Mouse (Mus musculus): ENCODE results near the gene Cnr2. TPM values are rescaled to one million over a fixed set of nuclear protein-coding genes. Genes with fewer than 3 reads are reported as not detected.

Cnr2 gene
- polyA plus RNA-seq, 1 experiment from 2014 or later = 0.08 TPM

GRCm38 (mm10) chr4:135856223-135857091, 38.7 kb upstream of the Cnr2 start:
- Histone ChIP-seq H3K27ac (ENCODE audit: low read depth, low read length) (peak overlapping the region; percentile 99), H3K4me2 (replicated peaks; ENCODE audit: low read depth, low read length) (peak overlapping the region; percentile 48), H3K36me3 (ENCODE audit: control insufficient read depth, insufficient read depth, low read length) (no peaks in the 10 kb centered on the region), H3K9ac (ENCODE audit: low read depth, low read length) (peak overlapping the region; percentile 98), H3K4me1 (replicated peaks; ENCODE audit: control insufficient read depth, insufficient read depth, low read length) (no peaks in the 10 kb centered on the region), H3K27me3 (ENCODE audit: control insufficient read depth, insufficient read depth, low read length) (no peaks in the 10 kb centered on the region), H3K4me3 (ENCODE audit: low read depth, low read length) (peak overlapping the region; percentile 93), H3K9me3 (ENCODE audit: control insufficient read depth, low read length) (no peaks in the 10 kb centered on the region)
- ATAC-seq (ENCODE audit: low FRiP score) (peak; percentile 83), DNase-seq (ENCODE audit: low spot score) (peak; percentile 82)
- under 1% methylated on average over 77 of the region's 91 CpGs for WGBS

- H3K27me3 ChIP-seq (ENCODE audit: control insufficient read depth, insufficient read depth, low read length) = no peaks in the 10 kb centered on the region
- H3K4me3 ChIP-seq (ENCODE audit: low read depth, low read length) = peak overlapping the region; percentile 93
- H3K36me3 ChIP-seq (ENCODE audit: control insufficient read depth, insufficient read depth, low read length) = no peaks in the 10 kb centered on the region
- no peaks in the 10 kb centered on the region for H3K9me3 ChIP-seq (ENCODE audit: control insufficient read depth, low read length)
- WGBS = 18% methylated on average over 7 of the region's 7 CpGs
- peak overlapping the region; percentile 48 for H3K4me2 ChIP-seq (replicated peaks; ENCODE audit: low read depth, low read length)
- no peak overlapping the region for H3K27ac ChIP-seq (ENCODE audit: low read depth, low read length)
- peak overlapping the region; percentile 98; the same call in 1 of the 2 replicates for H3K9ac ChIP-seq (ENCODE audit: low read depth, low read length)
- H3K4me1 ChIP-seq (replicated peaks; ENCODE audit: control insufficient read depth, insufficient read depth, low read length) = no peaks in the 10 kb centered on the region
- ATAC-seq (ENCODE audit: low FRiP score) = no peak
- DNase-seq (ENCODE audit: low spot score) = no peak
Observed at GRCm38 (mm10) chr4:135857597-135858186, 37.5 kb upstream of the Cnr2 start.

- no peak for DNase-seq (ENCODE audit: low spot score)
- H3K9ac ChIP-seq (ENCODE audit: low read depth, low read length) = no peak overlapping the region
- 79% methylated on average over 2 of the region's 2 CpGs for WGBS
- no peak overlapping the region for H3K4me2 ChIP-seq (replicated peaks; ENCODE audit: low read depth, low read length)
- no peaks in the 10 kb centered on the region for H3K36me3 ChIP-seq (ENCODE audit: control insufficient read depth, insufficient read depth, low read length)
- H3K27me3 ChIP-seq (ENCODE audit: control insufficient read depth, insufficient read depth, low read length) = no peaks in the 10 kb centered on the region
- H3K27ac ChIP-seq (ENCODE audit: low read depth, low read length) = no peak overlapping the region
- no peak for ATAC-seq (ENCODE audit: low FRiP score)
- no peaks in the 10 kb centered on the region; the same call in none of the 2 replicates for H3K4me1 ChIP-seq (replicated peaks; ENCODE audit: control insufficient read depth, insufficient read depth, low read length)
- H3K4me3 ChIP-seq (ENCODE audit: low read depth, low read length) = no peak overlapping the region
- no peaks in the 10 kb centered on the region for H3K9me3 ChIP-seq (ENCODE audit: control insufficient read depth, low read length)
Observed at GRCm38 (mm10) chr4:135868996-135869395, 26.2 kb upstream of the Cnr2 start.

GRCm38 (mm10) chr4:135870227-135871023, 24.8 kb upstream of the Cnr2 start:
- 72% methylated on average over 2 of the region's 2 CpGs for WGBS
- ATAC-seq (ENCODE audit: low FRiP score) (no peak), DNase-seq (ENCODE audit: low spot score) (no peak)
- Histone ChIP-seq H3K4me3 (ENCODE audit: low read depth, low read length) (no peak overlapping the region), H3K4me2 (replicated peaks; ENCODE audit: low read depth, low read length) (no peak overlapping the region), H3K4me1 (replicated peaks; ENCODE audit: control insufficient read depth, insufficient read depth, low read length) (peaks cover 3% of the 10 kb centered on the region), H3K27me3 (ENCODE audit: control insufficient read depth, insufficient read depth, low read length) (no peaks in the 10 kb centered on the region), H3K36me3 (ENCODE audit: control insufficient read depth, insufficient read depth, low read length) (no peaks in the 10 kb centered on the region), H3K9me3 (ENCODE audit: control insufficient read depth, low read length) (no peaks in the 10 kb centered on the region), H3K27ac (ENCODE audit: low read depth, low read length) (no peak overlapping the region), H3K9ac (ENCODE audit: low read depth, low read length) (no peak overlapping the region)

- peaks cover 10% of the 10 kb centered on the region for H3K4me1 ChIP-seq (replicated peaks; ENCODE audit: control insufficient read depth, insufficient read depth, low read length)
- no peaks in the 10 kb centered on the region for H3K36me3 ChIP-seq (ENCODE audit: control insufficient read depth, insufficient read depth, low read length)
- no peak overlapping the region for H3K27ac ChIP-seq (ENCODE audit: low read depth, low read length)
- no peaks in the 10 kb centered on the region for H3K27me3 ChIP-seq (ENCODE audit: control insufficient read depth, insufficient read depth, low read length)
- DNase-seq (ENCODE audit: low spot score) (no peak), ATAC-seq (ENCODE audit: low FRiP score) (no peak)
- no peaks in the 10 kb centered on the region for H3K9me3 ChIP-seq (ENCODE audit: control insufficient read depth, low read length)
- H3K4me3 ChIP-seq (ENCODE audit: low read depth, low read length) = peak overlapping the region; percentile 76
- H3K4me2 ChIP-seq (replicated peaks; ENCODE audit: low read depth, low read length) = peak overlapping the region; percentile 68
- WGBS = 68% methylated on average over 3 of the region's 3 CpGs
- H3K9ac ChIP-seq (ENCODE audit: low read depth, low read length) = peak overlapping the region; percentile 84; the same call in 1 of the 2 replicates
Observed at GRCm38 (mm10) chr4:135872015-135872414, 23.2 kb upstream of the Cnr2 start.

DNA sequence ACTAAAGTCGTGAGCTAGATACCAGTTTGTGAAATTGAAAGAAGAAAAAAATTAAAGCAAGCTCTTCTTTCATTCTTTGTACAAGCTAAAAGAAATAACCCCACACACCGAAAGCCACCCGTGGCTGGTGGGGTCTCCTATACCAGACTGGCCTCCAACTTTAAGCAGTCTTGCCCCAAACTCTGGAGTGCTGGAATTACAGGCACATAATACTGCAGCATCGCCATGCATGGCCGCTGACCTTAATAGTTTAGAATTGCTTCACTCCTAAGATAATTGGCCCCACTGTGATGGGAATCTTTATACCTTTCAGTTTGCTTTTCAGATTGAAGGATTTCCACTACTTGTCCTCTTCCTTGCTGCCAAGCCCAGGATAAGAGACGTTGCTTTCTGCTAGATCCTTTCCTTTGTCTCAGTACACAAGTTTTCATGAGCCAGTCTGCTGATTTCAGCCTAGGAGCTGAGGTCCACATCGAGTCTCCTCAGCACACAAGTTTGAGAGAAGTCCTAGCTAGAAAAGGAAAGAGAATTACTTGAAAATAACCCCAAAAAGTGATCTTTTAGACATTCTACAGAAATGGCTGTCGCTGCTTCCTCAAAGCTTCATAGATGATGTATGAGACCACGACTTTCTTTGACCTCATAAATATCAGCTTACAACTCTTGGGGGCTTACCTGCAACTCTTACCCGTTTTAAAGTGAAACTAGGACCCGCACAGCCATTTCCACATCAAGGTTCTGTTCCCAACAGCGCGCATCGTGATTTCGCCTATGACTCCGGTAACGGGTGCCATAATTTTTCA, 22.4 kb upstream of the Cnr2 start:
- Histone ChIP-seq H3K9ac (ENCODE audit: low read depth, low read length) (peak overlapping the region; percentile 84), H3K4me2 (replicated peaks; ENCODE audit: low read depth, low read length) (peak overlapping the region; percentile 68), H3K4me1 (replicated peaks; ENCODE audit: control insufficient read depth, insufficient read depth, low read length) (peaks cover 10% of the 10 kb centered on the region), H3K27ac (ENCODE audit: low read depth, low read length) (peak overlapping the region; percentile 99), H3K9me3 (ENCODE audit: control insufficient read depth, low read length) (no peaks in the 10 kb centered on the region), H3K4me3 (ENCODE audit: low read depth, low read length) (peak overlapping the region; percentile 76), H3K27me3 (ENCODE audit: control insufficient read depth, insufficient read depth, low read length) (no peaks in the 10 kb centered on the region), H3K36me3 (ENCODE audit: control insufficient read depth, insufficient read depth, low read length) (no peaks in the 10 kb centered on the region)
- ATAC-seq (ENCODE audit: low FRiP score) (no peak), DNase-seq (ENCODE audit: low spot score) (peak; percentile 47)
- WGBS = 14% methylated on average over 17 of the region's 17 CpGs

- peak; percentile 95 for ATAC-seq (ENCODE audit: low FRiP score)
- no peaks in the 10 kb centered on the region for H3K36me3 ChIP-seq (ENCODE audit: control insufficient read depth, insufficient read depth, low read length)
- H3K9ac ChIP-seq (ENCODE audit: low read depth, low read length) = peak within 1 kb of the TSS; percentile 84
- H3K4me1 ChIP-seq (replicated peaks; ENCODE audit: control insufficient read depth, insufficient read depth, low read length) = peaks cover 10% of the 10 kb centered on the region
- H3K27me3 ChIP-seq (ENCODE audit: control insufficient read depth, insufficient read depth, low read length) = no peaks in the 10 kb centered on the region
- under 1% methylated on average over 48 of the region's 60 CpGs for WGBS
- H3K9me3 ChIP-seq (ENCODE audit: control insufficient read depth, low read length) = no peaks in the 10 kb centered on the region
- peak within 1 kb of the TSS; percentile 99 for H3K27ac ChIP-seq (ENCODE audit: low read depth, low read length)
- peak; percentile 89 for DNase-seq (ENCODE audit: low spot score)
- H3K4me2 ChIP-seq (replicated peaks; ENCODE audit: low read depth, low read length) = peak within 1 kb of the TSS; percentile 68
- H3K4me3 ChIP-seq (ENCODE audit: low read depth, low read length) = peak within 1 kb of the TSS; percentile 76
Observed at GRCm38 (mm10) chr4:135873526-135874202, 21.5 kb upstream of the Cnr2 start, which contains the start of gene Pnrc2. Gene Pnrc2, minus strand, starts transcription at chr4:135873850.

Measured in hindbrain, embryonic 11.5 days (tissue).